ENCODE assay signal across 16 mouse cellular contexts in the genomic region with DNA sequence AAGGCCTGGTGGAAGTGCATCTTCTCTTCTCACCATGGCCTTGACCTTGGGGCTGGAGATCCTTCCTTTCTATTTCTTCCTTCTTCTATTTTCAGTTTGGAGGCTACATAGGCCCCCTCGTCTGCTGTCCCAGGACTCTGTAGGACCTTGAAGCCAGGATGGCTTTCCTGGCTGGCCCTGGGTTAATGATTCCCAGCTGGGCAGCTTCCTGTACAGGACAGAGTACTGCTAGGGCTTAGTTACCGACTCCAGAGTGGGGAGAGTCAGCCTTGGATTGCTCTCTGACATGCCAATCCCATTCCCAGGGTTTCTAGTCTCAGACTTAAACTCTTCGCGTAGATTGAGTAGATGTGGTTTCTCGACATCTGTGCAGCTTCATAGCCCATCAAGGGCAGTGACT. TPM values are rescaled to one million over a fixed set of nuclear protein-coding genes. Genes with fewer than 3 reads are reported as not detected.
DNase-seq lines count a peak whose midpoint lies in the region; ATAC-seq and TF ChIP-seq lines count a peak whose summit lies in the region.
"Had no signal": no experiment of that assay in that cellular context is flagged by ENCODE, and none has a peak within 500 bp of the region (broad histone marks: within the 10 kb centered on the region; RNA-seq: fewer than 3 reads in every experiment).

No protein-coding gene starts in this region.

- H3K9me3 ChIP-seq in intestine, embryonic 16.5 days (ENCODE audit: control insufficient read depth, low read length) = no peaks in the 10 kb centered on the region
- no peaks in the 10 kb centered on the region for H3K9me3 ChIP-seq in kidney, postnatal 0 days (replicated peaks; ENCODE audit: low read length)
- no peaks in the 10 kb centered on the region for H3K9me3 ChIP-seq in liver, embryonic 11.5 days (ENCODE audit: control insufficient read depth, low read length)
- no peaks in the 10 kb centered on the region for H3K9me3 ChIP-seq in hindbrain, embryonic 16.5 days (ENCODE audit: control insufficient read depth, low read length)
- H3K9me3 ChIP-seq: embryonic facial prominence, embryonic 15.5 days; forebrain, embryonic 12.5 days; hindbrain, embryonic 15.5 days; limb, embryonic 15.5 days had no signal

- TF ChIP-seq CTCF in kidney, postnatal 0 days (IDR thresholded peaks at IDR 0.05; ENCODE audit: low read depth) = no peak

- no peak overlapping the region for H3K4me3 ChIP-seq in intestine, embryonic 16.5 days (ENCODE audit: low read length)
- H3K4me3 ChIP-seq in kidney, postnatal 0 days (replicated peaks; ENCODE audit: low read depth, low read length) = no peak overlapping the region
- no peak overlapping the region for H3K4me3 ChIP-seq in liver, embryonic 11.5 days (ENCODE audit: low read depth, low read length)
- H3K4me3 ChIP-seq in hindbrain, embryonic 16.5 days (ENCODE audit: low read length) = no peak overlapping the region
- H3K4me3 ChIP-seq: embryonic facial prominence, embryonic 15.5 days; forebrain, embryonic 12.5 days; heart, adult 2 months; hindbrain, embryonic 15.5 days; limb, embryonic 15.5 days had no signal

- DNase-seq in 3T3-L1 (ENCODE audit: low read depth, low spot score) = peak; percentile 9
- DNase-seq in kidney, postnatal 0 days (ENCODE audit: low spot score) = no peak
- DNase-seq in liver, embryonic 11.5 days (ENCODE audit: low spot score) = no peak
- DNase-seq in urinary bladder, postnatal 14 days (ENCODE audit: low spot score) = no peak
- DNase-seq in urinary bladder, adult 18-20 months (ENCODE audit: low spot score in 2 of 2) = no peak
- no peak for DNase-seq in spleen, adult 18-20 months
- DNase-seq: cerebellum, postnatal 25 days; heart, adult 2 months; heart, postnatal 10 days had no signal

- H3K4me2 ChIP-seq in intestine, embryonic 16.5 days (ENCODE audit: low read depth, low read length) = no peak overlapping the region
- H3K4me2 ChIP-seq in kidney, postnatal 0 days (ENCODE audit: low read length) = no peak overlapping the region
- H3K4me2 ChIP-seq in liver, embryonic 11.5 days = no peak overlapping the region
- H3K4me2 ChIP-seq in hindbrain, embryonic 16.5 days (ENCODE audit: low read length) = no peak overlapping the region
- H3K4me2 ChIP-seq: embryonic facial prominence, embryonic 15.5 days; forebrain, embryonic 12.5 days; hindbrain, embryonic 15.5 days; limb, embryonic 15.5 days had no signal

- peak; percentile 80 for ATAC-seq in intestine, embryonic 16.5 days
- peak; percentile 86; the same call in 1 of the 2 replicates for ATAC-seq in kidney, postnatal 0 days (replicated peaks; ENCODE audit: low FRiP score, low read depth)
- peak; percentile 56; the same call in 1 of the 2 replicates for ATAC-seq in liver, embryonic 11.5 days (replicated peaks; ENCODE audit: low FRiP score)
- ATAC-seq in hindbrain, embryonic 16.5 days = no peak
- ATAC-seq: activated CD4-positive, CD25-positive, alpha-beta regulatory T cell, adult 4 months had no signal

- no peak overlapping the region for H3K27ac ChIP-seq in intestine, embryonic 16.5 days (ENCODE audit: low read length)
- no peak overlapping the region for H3K27ac ChIP-seq in kidney, postnatal 0 days
- no peak overlapping the region; the same call in 1 of the 2 replicates for H3K27ac ChIP-seq in liver, embryonic 11.5 days (ENCODE audit: low read depth, low read length)
- no peak overlapping the region for H3K27ac ChIP-seq in hindbrain, embryonic 16.5 days (ENCODE audit: low read depth, low read length)
- H3K27ac ChIP-seq: embryonic facial prominence, embryonic 15.5 days; forebrain, embryonic 12.5 days; heart, adult 2 months; hindbrain, embryonic 15.5 days; limb, embryonic 15.5 days had no signal

- WGBS in intestine, embryonic 16.5 days = 63% methylated on average over 5 of the region's 5 CpGs
- 53% methylated on average over 5 of the region's 5 CpGs for WGBS in kidney, postnatal 0 days
- WGBS in liver, embryonic 11.5 days = 64% methylated on average over 5 of the region's 5 CpGs
- 86% methylated on average over 5 of the region's 5 CpGs for WGBS in hindbrain, embryonic 16.5 days

- no peak overlapping the region for H3K9ac ChIP-seq in intestine, embryonic 16.5 days (ENCODE audit: low read depth, low read length)
- no peak overlapping the region for H3K9ac ChIP-seq in kidney, postnatal 0 days (ENCODE audit: low read depth, low read length)
- no peak overlapping the region for H3K9ac ChIP-seq in liver, embryonic 11.5 days (ENCODE audit: low read depth, low read length)
- H3K9ac ChIP-seq in hindbrain, embryonic 16.5 days (ENCODE audit: low read depth, low read length) = no peak overlapping the region
- H3K9ac ChIP-seq: embryonic facial prominence, embryonic 15.5 days; forebrain, embryonic 12.5 days; hindbrain, embryonic 15.5 days; limb, embryonic 15.5 days had no signal

- H3K36me3 ChIP-seq in intestine, embryonic 16.5 days (ENCODE audit: control insufficient read depth, insufficient read depth, low read length) = no peaks in the 10 kb centered on the region
- no peaks in the 10 kb centered on the region for H3K36me3 ChIP-seq in kidney, postnatal 0 days (ENCODE audit: insufficient read depth, low read length)
- no peaks in the 10 kb centered on the region for H3K36me3 ChIP-seq in liver, embryonic 11.5 days (ENCODE audit: control insufficient read depth, insufficient read depth, low read length)
- no peaks in the 10 kb centered on the region for H3K36me3 ChIP-seq in hindbrain, embryonic 16.5 days (ENCODE audit: control insufficient read depth, insufficient read depth, low read length)
- H3K36me3 ChIP-seq: embryonic facial prominence, embryonic 15.5 days; forebrain, embryonic 12.5 days; hindbrain, embryonic 15.5 days; limb, embryonic 15.5 days had no signal

- peaks cover 5% of the 10 kb centered on the region; the same call in 1 of the 2 replicates for H3K4me1 ChIP-seq in intestine, embryonic 16.5 days (ENCODE audit: control insufficient read depth, insufficient read depth, low read length)
- no peaks in the 10 kb centered on the region; the same call in 1 of the 2 replicates for H3K4me1 ChIP-seq in kidney, postnatal 0 days (replicated peaks; ENCODE audit: insufficient read depth, low read length)
- peaks cover 2% of the 10 kb centered on the region; the same call in 1 of the 2 replicates for H3K4me1 ChIP-seq in liver, embryonic 11.5 days (replicated peaks; ENCODE audit: control insufficient read depth, insufficient read depth, low read length)
- H3K4me1 ChIP-seq in hindbrain, embryonic 16.5 days (ENCODE audit: control insufficient read depth, insufficient read depth, low read depth, low read length) = no peaks in the 10 kb centered on the region
- H3K4me1 ChIP-seq: embryonic facial prominence, embryonic 15.5 days; forebrain, embryonic 12.5 days; hindbrain, embryonic 15.5 days; limb, embryonic 15.5 days had no signal

- H3K27me3 ChIP-seq in intestine, embryonic 16.5 days (replicated peaks; ENCODE audit: control insufficient read depth, insufficient read depth, low read length) = no peaks in the 10 kb centered on the region
- H3K27me3 ChIP-seq in kidney, postnatal 0 days (ENCODE audit: insufficient read depth, low read length) = no peaks in the 10 kb centered on the region
- no peaks in the 10 kb centered on the region for H3K27me3 ChIP-seq in liver, embryonic 11.5 days (replicated peaks; ENCODE audit: control insufficient read depth, insufficient read depth, low read length)
- H3K27me3 ChIP-seq in hindbrain, embryonic 16.5 days (replicated peaks; ENCODE audit: control insufficient read depth, insufficient read depth, low read length) = no peaks in the 10 kb centered on the region
- H3K27me3 ChIP-seq: embryonic facial prominence, embryonic 15.5 days; forebrain, embryonic 12.5 days; hindbrain, embryonic 15.5 days; limb, embryonic 15.5 days had no signal

RNA-seq across cellular contexts. Expression of a gene that starts 16.9 kb away (rescaled TPM):
- 4.2 TPM in 2 replicates for polyA plus RNA-seq in intestine, embryonic 16.5 days (2015; fragmentation: Nextera tagmentation; extraction: Ambion mirVana)
- polyA plus RNA-seq in kidney, postnatal 0 days (2015; fragmentation: Nextera tagmentation; extraction: Ambion mirVana) = 6.6 and 6.8 TPM in 2 replicates
- 1.1 TPM in 2 replicates for polyA plus RNA-seq in liver, embryonic 11.5 days (2014; fragmentation: Nextera tagmentation; extraction: Ambion mirVana)
- polyA plus RNA-seq in hindbrain, embryonic 16.5 days (2015; fragmentation: Nextera tagmentation; extraction: Ambion mirVana) = 31.9 and 33.2 TPM in 2 replicates
